Mouse (Mus musculus): ENCODE measurements at regions not wholly inside any gene's neighbourhood (a gene's known extent, or its start where the extent isn't known, plus 50 kb on each side); places are given as distances from the start of the nearest gene placed in this dataset.

DNA sequence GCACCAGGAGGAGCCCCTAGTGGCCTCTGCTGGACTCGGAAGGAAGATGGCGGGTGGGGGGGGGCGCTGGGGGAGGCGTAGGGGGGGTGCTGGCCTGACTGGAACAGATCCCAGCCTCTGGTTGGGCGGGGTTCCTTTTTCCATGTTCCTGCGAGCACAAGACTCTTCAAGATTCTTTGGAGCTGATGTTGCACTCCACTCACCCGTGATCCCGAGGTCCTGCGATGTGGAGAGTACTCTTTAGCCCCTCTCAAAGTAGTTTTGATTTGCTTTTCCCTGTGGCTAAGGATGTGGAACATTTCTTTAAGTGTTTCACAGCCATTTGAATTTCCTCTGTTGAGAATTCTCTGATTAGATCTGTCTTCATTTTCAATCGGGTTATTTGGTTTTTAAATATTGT lies 269.8 kb upstream of the 2610301B20Rik start:
- DNase-seq (ENCODE audit: low spot score) = no peak

DNA sequence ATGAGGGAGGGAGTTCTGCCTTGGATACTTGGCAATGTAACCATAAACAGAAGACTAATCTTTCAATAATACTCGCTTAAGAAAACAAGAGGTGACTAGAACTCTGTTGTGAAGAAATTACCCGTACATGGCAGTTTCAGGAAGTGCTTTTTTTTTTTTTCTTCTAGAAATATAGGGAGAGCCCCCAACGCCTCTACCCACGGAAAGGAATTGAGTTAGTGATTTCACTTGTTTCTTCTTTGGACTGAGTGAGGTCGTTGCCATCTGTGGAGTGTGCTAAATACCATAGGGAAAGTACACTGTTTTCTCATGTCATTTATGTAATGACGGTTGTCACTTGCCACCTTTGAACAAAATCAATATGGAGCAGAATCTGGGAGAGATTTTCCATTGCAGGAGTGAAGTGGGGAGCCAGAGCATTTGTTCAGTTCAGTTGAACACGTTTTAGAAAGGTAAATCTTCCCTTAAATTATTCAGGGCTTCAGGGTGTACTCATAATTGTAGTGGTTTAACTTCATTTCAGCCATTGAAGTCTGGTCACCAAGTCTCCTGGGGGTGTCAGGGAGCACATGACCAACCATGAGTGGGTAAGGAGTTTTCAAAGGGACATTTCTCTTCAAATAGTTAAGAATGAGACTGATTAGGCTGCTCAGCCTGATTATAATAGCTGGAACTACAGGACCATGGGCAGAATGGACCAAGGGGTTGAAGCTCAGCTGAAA lies 266.3 kb upstream of the 2610301B20Rik start:
- DNase-seq (ENCODE audit: low spot score) = no peak

DNA sequence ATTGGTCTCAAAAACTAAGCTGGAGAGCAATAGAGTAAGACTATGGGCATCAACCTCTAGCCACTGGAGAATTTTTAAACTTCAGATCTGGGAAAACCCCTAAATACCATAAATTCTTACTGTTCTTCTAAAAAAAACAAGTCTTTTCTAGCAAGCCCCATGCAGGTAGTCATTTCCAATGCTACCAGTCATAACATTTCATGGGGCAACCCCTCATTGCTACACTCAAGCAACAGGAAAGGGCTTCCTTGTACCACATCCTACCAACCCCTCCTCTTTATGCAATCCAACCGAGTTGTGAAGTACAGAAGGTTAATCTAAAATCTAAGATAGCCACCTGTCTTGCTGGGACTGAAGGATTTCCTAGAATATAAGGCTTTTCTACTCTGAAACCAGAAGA lies 263.5 kb upstream of the 2610301B20Rik start:
- no peak for DNase-seq (ENCODE audit: low spot score)
